Mouse (Mus musculus): Measurements from ENCODE around the gene Tomm70a.

DNA sequence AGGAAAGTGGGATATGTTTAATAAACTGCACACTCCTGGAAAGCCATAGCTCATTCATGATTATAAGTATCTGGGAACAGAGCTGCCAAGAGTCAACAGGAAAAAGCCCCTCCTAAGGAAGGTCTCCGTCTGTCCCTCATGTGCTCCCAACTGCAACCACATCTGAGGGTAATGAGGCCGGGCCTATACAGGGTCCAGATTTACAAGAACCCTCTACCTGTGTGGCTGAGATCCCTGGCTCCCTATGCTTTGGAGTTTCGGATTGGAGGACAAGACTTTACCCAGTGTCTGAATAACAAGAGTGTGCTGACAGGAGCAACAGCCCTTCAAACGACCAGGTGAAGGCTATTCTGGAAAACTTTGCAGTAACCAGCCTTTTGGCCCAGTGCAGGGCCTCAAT lies 36.2 kb downstream of the Tomm70a start:
- no peak for TF ChIP-seq POLR2A (IDR thresholded peaks at IDR 0.05; ENCODE audit: borderline replicate concordance, control insufficient read depth, low read depth, low read length)
- TF ChIP-seq CTCF (IDR thresholded peaks at IDR 0.05; ENCODE audit: control insufficient read depth, insufficient read depth, low read length), result no peak
